Mouse (Mus musculus) heart, postnatal 0 days (tissue): ENCODE data around the gene Ush2a.

ENCODE experiments used
- CTCF ChIP-seq: IDR thresholded peaks from 2 replicates; pipeline ENCODE4 v1.5.1; 2016; ENCODE audit warnings: antibody characterized with exemption, control low read depth, low read depth
- EP300 ChIP-seq: IDR thresholded peaks from 2 replicates; pipeline ENCODE4 v1.6.1; 2016; ENCODE audit warnings: antibody characterized with exemption, low read depth

- TF ChIP-seq CTCF = no peak
- TF ChIP-seq EP300 = no peak
Observed at GRCm38 (mm10) chr1:188945326-188945725, 683.5 kb downstream of the Ush2a start.
